Mouse (Mus musculus) ES-Bruce4 (cell line): ENCODE measurements around the gene Lrrc28.

Source experiments
- CTCF ChIP-seq: IDR thresholded peaks from one replicate; pipeline ENCODE4 v1.8.1; 2011; ENCODE audit warnings: low read depth, low read length
- POLR2A ChIP-seq: IDR thresholded peaks from one replicate; pipeline ENCODE4 v1.8.1; 2011; ENCODE audit warnings: low read length; ENCODE audit not compliant: insufficient read depth

DNA sequence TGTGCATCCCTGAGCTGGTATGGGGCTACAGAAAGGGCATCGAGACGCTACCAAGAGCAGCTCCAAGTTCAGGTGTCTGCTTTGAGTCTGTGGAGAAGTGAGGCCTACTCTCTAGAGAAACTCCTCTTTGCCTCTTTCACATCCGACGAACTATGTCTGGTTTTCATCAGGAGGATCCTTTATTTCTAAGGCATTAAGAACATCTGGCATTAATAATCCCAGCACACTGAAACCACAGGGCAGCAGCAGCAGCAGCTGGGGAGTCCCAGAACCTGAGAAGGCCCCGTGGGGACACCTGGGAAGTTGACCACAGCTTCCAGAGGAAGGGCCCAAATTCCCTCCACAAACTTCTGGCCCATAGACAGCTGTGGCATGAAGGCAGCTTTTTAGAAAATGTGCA is 144.2 kb downstream of the Lrrc28 start:
- TF ChIP-seq CTCF (no peak), POLR2A (no peak)
